Mouse (Mus musculus) spleen, postnatal 10 days (tissue): ENCODE results near the gene Gpr88.

Experiments used
- DNase-seq, 2 experiments: peaks; one replicate each; pipeline ENCODE4 v3.0.0; 2021 to 2022; ENCODE audit warnings: low spot score in 2 of 2

Gpr88 gene

GRCm38 (mm10) chr3:116253077-116253531, at the start of gene Gpr88:
Gene Gpr88, minus strand, starts transcription at chr3:116253503.
- no peak for DNase-seq

GRCm38 (mm10) chr3:116302581-116302980, 49.3 kb upstream of the Gpr88 start:
- no peak for DNase-seq

- no peak for DNase-seq
These were observed 48.5 kb upstream of the Gpr88 start for GRCm38 (mm10) chr3:116301754-116302153.

- DNase-seq, result no peak
These were observed 45.4 kb upstream of the Gpr88 start for GRCm38 (mm10) chr3:116298727-116299126.

GRCm38 (mm10) chr3:116298003-116298402, 44.7 kb upstream of the Gpr88 start:
- DNase-seq, result no peak

GRCm38 (mm10) chr3:116297170-116297569, 43.9 kb upstream of the Gpr88 start:
- no peak for DNase-seq

GRCm38 (mm10) chr3:116290041-116290815, 36.9 kb upstream of the Gpr88 start:
- DNase-seq, result no peak

- DNase-seq, result no peak
These were observed 35.5 kb upstream of the Gpr88 start for GRCm38 (mm10) chr3:116288833-116289232.

GRCm38 (mm10) chr3:116284735-116285134, 31.4 kb upstream of the Gpr88 start:
- DNase-seq, result no peak

- DNase-seq, result no peak
These were observed 30.7 kb upstream of the Gpr88 start for GRCm38 (mm10) chr3:116283996-116284395.

- no peak for DNase-seq
These were observed 28.4 kb upstream of the Gpr88 start for GRCm38 (mm10) chr3:116281663-116282062.

- DNase-seq, result no peak
These were observed 23.8 kb upstream of the Gpr88 start for GRCm38 (mm10) chr3:116277146-116277545.

GRCm38 (mm10) chr3:116271679-116272078, 18.4 kb upstream of the Gpr88 start:
- no peak for DNase-seq

- DNase-seq, result no peak
These were observed 13.8 kb upstream of the Gpr88 start for GRCm38 (mm10) chr3:116267036-116267654.

GRCm38 (mm10) chr3:116266360-116266759, 13.1 kb upstream of the Gpr88 start:
- no peak for DNase-seq

- no peak for DNase-seq
These were observed 10.7 kb upstream of the Gpr88 start for GRCm38 (mm10) chr3:116263977-116264376.

- no peak for DNase-seq
These were observed 9.8 kb upstream of the Gpr88 start for GRCm38 (mm10) chr3:116263061-116263460.

GRCm38 (mm10) chr3:116256104-116256503, 2.8 kb upstream of the Gpr88 start:
- DNase-seq, result no peak

- DNase-seq, result peak in 1 of 2 experiments; percentile 18
These were observed 855 bp downstream of the Gpr88 start for GRCm38 (mm10) chr3:116252255-116253040.

- DNase-seq, result no peak
These were observed 1.6 kb downstream of the Gpr88 start for GRCm38 (mm10) chr3:116251481-116252254.

- DNase-seq, result no peak
These were observed 4.3 kb downstream of the Gpr88 start for GRCm38 (mm10) chr3:116249026-116249425.

GRCm38 (mm10) chr3:116244476-116244875, 8.8 kb downstream of the Gpr88 start:
- DNase-seq, result no peak
